Comparison of ENCODE assay signal across 12 mouse cellular contexts in genomic region chr16:4034476-4034875, GRCm38 (mm10). TPM values are rescaled to one million over a fixed set of nuclear protein-coding genes. Genes with fewer than 3 reads are reported as not detected.
"Had no signal": no experiment of that assay in that cellular context is flagged by ENCODE, and none has a peak within 500 bp of the region (broad histone marks: within the 10 kb centered on the region; RNA-seq: fewer than 3 reads in every experiment).

No protein-coding gene starts in this region.

- H3K9ac ChIP-seq: limb, embryonic 12.5 days; midbrain, embryonic 13.5 days had no signal

- H3K27me3 ChIP-seq: limb, embryonic 12.5 days; midbrain, embryonic 13.5 days had no signal

- DNase-seq: kidney, adult 9 months; kidney, postnatal 4 days; lung, adult 18-20 months; right cerebral cortex, postnatal 14 days; thymus, postnatal 36 days had no signal

- H3K27ac ChIP-seq: layer of hippocampus, adult 2 months; limb, embryonic 12.5 days; midbrain, embryonic 13.5 days had no signal

- H3K4me3 ChIP-seq: layer of hippocampus, adult 2 months; limb, embryonic 12.5 days; midbrain, embryonic 13.5 days had no signal

- H3K4me2 ChIP-seq: limb, embryonic 12.5 days; midbrain, embryonic 13.5 days had no signal

- H3K9me3 ChIP-seq: limb, embryonic 12.5 days; midbrain, embryonic 13.5 days had no signal

- ATAC-seq: midbrain, embryonic 13.5 days had no signal

- H3K4me1 ChIP-seq: midbrain, embryonic 13.5 days had no signal

RNA-seq across cellular contexts. Expression of gene Dnase1, which starts 2.3 kb away (rescaled TPM):
- total RNA-seq: layer of hippocampus, adult 2 months; layer of hippocampus, postnatal 10 days; left cerebral cortex, postnatal 36 days; liver, adult 2 months; midbrain, postnatal 0 days had no signal
